Mouse (Mus musculus): ENCODE results near the gene Gm17509. TPM values are rescaled to one million over a fixed set of nuclear protein-coding genes. Genes with fewer than 3 reads are reported as not detected.
A peak's percentile ranks its signal among the peaks of the same experiment; 100 is the strongest.

Gene Gm17509
- total RNA-seq (2021), result 1 to 10 TPM; 1.6 to 1.9 TPM
- long read RNA-seq, experiment 1, result 0 reads
- long read RNA-seq, experiment 2, result 0 reads

GRCm38 (mm10) chr13:117220501-117221321 is at the start of gene Gm17509:
Gene Gm17509 (minus strand): TSS chr13:117221075.
- Histone ChIP-seq H3K27ac (peak within 1 kb of the TSS; percentile 89), H3K4me3 (peak within 1 kb of the TSS; percentile 84)
- DNase-seq (ENCODE audit: low spot score in 2 of 2), result peak; percentile 48 to 60
- no peak for TF ChIP-seq CTCF (conservative IDR thresholded peaks at IDR 0.05)

- DNase-seq (ENCODE audit: low spot score in 2 of 2), result no peak
- Histone ChIP-seq H3K4me3 (no peak overlapping the region), H3K27ac (no peak overlapping the region)
- no peak for TF ChIP-seq CTCF (conservative IDR thresholded peaks at IDR 0.05)
Observed at GRCm38 (mm10) chr13:117267963-117268362, 47.1 kb upstream of the Gm17509 start.

- no peak for DNase-seq (ENCODE audit: low spot score in 2 of 2)
- H3K27ac ChIP-seq, result no peak overlapping the region
- no peak overlapping the region for H3K4me3 ChIP-seq
- TF ChIP-seq CTCF (conservative IDR thresholded peaks at IDR 0.05), result no peak
Observed at GRCm38 (mm10) chr13:117266156-117266555, 45.3 kb upstream of the Gm17509 start.

- Histone ChIP-seq H3K4me3 (no peak overlapping the region), H3K27ac (no peak overlapping the region)
- TF ChIP-seq CTCF (conservative IDR thresholded peaks at IDR 0.05), result no peak
- DNase-seq (ENCODE audit: low spot score in 2 of 2), result no peak
Observed at GRCm38 (mm10) chr13:117260704-117261103, 39.8 kb upstream of the Gm17509 start.

DNA sequence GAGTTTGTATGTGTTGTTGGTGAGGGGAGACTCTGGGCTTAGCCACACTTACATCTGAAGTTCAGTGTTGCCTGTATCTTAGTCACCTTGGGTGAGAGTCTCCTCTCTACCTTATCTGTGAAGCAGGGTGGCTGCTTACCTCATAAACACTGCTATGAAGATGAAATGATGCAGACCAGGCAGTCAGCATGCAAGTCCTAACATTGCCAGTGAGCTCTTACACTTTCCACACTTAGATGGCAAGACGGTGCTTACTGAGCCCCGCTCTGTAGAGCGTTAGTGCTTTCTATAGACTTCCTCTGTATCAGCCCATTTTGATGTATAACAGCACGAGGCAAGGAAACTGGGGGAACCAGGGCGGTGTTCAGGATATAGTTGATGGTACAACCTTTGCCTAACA is 21.7 kb upstream of the Gm17509 start:
- TF ChIP-seq CTCF (conservative IDR thresholded peaks at IDR 0.05), result no peak
- Histone ChIP-seq H3K27ac (no peak overlapping the region), H3K4me3 (no peak overlapping the region)
- no peak for DNase-seq (ENCODE audit: low spot score in 2 of 2)

GRCm38 (mm10) chr13:117242063-117242462 is 21.2 kb upstream of the Gm17509 start:
- H3K27ac ChIP-seq, result no peak overlapping the region
- no peak overlapping the region for H3K4me3 ChIP-seq
- no peak for DNase-seq (ENCODE audit: low spot score in 2 of 2)
- TF ChIP-seq CTCF (conservative IDR thresholded peaks at IDR 0.05), result no peak

GRCm38 (mm10) chr13:117237111-117237510 is 16.2 kb upstream of the Gm17509 start:
- no peak overlapping the region for H3K4me3 ChIP-seq
- H3K27ac ChIP-seq, result no peak overlapping the region
- no peak for TF ChIP-seq CTCF (conservative IDR thresholded peaks at IDR 0.05)
- DNase-seq (ENCODE audit: low spot score in 2 of 2), result no peak

GRCm38 (mm10) chr13:117235530-117236212 is 14.8 kb upstream of the Gm17509 start:
- Histone ChIP-seq H3K27ac (peak overlapping the region; percentile 51), H3K4me3 (no peak overlapping the region)
- no peak for TF ChIP-seq CTCF (conservative IDR thresholded peaks at IDR 0.05)
- no peak for DNase-seq (ENCODE audit: low spot score in 2 of 2)

DNA sequence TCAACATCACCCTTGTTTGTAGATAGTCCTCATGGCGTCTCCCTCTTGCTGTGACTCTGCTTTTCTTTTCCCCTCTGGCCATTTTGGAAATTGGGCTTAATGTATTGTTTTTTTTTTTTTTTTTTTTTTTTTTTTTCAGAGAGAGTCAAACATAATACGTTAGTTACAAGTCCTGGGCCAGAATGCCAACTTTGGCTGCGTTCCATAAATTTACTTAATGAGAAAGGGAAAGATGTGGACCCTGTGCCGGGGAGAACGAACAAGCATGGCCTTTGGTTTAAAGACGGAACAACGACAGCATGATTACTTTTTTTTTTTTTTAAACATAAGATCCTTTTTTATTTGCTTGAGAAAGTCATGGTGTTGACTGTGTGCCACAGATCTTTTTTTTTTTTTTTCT is 13.6 kb upstream of the Gm17509 start:
- Histone ChIP-seq H3K27ac (no peak overlapping the region), H3K4me3 (no peak overlapping the region)
- TF ChIP-seq CTCF (conservative IDR thresholded peaks at IDR 0.05), result no peak
- no peak for DNase-seq (ENCODE audit: low spot score in 2 of 2)

- H3K4me3 ChIP-seq, result no peak overlapping the region
- no peak for DNase-seq (ENCODE audit: low spot score in 2 of 2)
- no peak for TF ChIP-seq CTCF (conservative IDR thresholded peaks at IDR 0.05)
- H3K27ac ChIP-seq, result no peak overlapping the region
Observed at GRCm38 (mm10) chr13:117233808-117234207, 12.9 kb upstream of the Gm17509 start.

DNA sequence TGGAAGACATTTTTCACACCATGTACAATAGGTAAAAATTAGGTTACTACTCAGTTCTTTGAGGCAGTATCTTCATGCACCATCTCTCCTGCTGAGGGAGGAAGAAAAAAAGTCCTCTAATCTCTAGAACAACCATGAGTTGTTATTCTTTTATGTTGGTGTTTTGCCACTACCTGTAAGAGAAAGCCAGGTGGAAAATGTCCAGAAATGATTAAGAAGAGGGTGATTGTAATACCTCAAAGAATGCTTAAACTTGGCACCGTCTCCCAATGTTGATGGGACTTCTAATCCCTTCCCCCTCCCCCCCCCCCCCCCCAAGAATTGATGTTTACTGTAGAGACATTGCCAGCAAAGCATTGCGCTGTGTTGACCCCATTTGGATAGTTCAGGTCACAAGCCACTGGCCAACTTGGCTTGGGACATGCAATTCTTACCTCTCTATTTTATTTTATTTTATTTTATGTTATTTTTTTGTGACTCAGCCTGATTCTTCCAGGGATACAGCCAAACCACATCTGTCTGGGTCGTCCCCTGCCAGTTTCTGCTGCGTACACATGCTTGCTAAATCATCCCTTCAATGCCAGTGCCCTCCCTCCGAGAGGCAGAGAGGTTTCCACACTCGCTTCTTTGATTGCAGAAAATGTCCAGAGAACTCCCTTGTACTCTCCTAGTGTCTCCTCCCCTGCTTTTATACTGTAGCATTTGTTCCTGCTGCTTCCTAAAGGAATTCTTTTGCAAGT is 9.7 kb upstream of the Gm17509 start:
- Histone ChIP-seq H3K27ac (no peak overlapping the region), H3K4me3 (no peak overlapping the region)
- no peak for DNase-seq (ENCODE audit: low spot score in 2 of 2)
- no peak for TF ChIP-seq CTCF (conservative IDR thresholded peaks at IDR 0.05)

DNA sequence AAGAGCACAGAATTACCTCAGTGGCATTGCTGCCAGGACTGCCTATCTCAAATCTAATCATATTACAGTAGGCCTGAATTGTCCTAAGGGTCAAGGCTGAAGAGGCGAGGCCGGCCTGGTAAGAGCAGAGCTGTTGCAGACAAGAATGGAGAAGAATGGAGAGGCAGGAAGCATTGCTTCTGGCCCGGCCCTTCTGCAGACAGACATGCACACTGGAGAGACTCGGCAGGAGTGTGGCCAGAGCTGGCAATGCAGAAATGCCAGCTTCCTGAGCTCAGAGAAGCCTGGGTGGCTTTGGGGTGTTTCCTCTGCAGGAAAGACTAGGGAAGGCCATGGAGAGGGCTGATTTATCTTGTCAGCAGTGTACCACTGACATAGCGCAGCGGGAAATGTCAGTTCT is 4.7 kb upstream of the Gm17509 start:
- Histone ChIP-seq H3K4me3 (no peak overlapping the region), H3K27ac (no peak overlapping the region)
- no peak for TF ChIP-seq CTCF (conservative IDR thresholded peaks at IDR 0.05)
- DNase-seq (ENCODE audit: low spot score in 2 of 2), result no peak

GRCm38 (mm10) chr13:117224901-117225300 is 4.0 kb upstream of the Gm17509 start:
- TF ChIP-seq CTCF (conservative IDR thresholded peaks at IDR 0.05), result no peak
- DNase-seq (ENCODE audit: low spot score in 2 of 2), result no peak
- no peak overlapping the region for H3K4me3 ChIP-seq

More at GRCm38 (mm10) chr13:117224901-117225300, 4.0 kb upstream of the Gm17509 start:
- H3K27ac ChIP-seq, result no peak overlapping the region

Measured in layer of hippocampus, adult 2 months (tissue).